In the genomic region with DNA sequence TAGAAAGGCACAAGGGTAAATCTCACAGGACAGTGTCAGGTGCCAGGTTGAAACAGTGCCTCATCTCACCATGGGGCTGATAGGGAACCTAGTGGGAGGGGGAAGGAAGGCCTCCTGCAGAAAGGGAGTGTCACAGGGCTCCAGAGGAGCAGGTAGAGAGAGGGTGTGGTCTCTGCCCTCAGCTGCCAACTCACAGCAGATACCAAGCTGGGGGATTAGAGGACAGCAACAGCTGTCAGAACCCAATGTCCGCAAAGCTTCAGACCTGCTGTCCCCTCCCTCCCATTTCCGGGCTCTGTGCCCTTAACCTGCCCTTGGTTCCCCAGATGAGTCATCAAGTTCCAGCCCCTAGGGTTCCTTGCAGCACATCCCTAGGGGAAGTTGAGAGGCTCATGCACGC, we compare ENCODE assay signal across 11 mouse cellular contexts. TPM values are rescaled to one million over a fixed set of nuclear protein-coding genes. Genes with fewer than 3 reads are reported as not detected.
DNase-seq lines count a peak whose midpoint lies in the region; ATAC-seq lines count a peak whose summit lies in the region.
"Had no signal": no experiment of that assay in that cellular context is flagged by ENCODE, and none has a peak within 500 bp of the region (broad histone marks: within the 10 kb centered on the region; RNA-seq: fewer than 3 reads in every experiment).

No protein-coding gene starts in this region.

- H3K27me3 ChIP-seq in hindbrain, embryonic 11.5 days (ENCODE audit: control insufficient read depth, insufficient read depth, low read length): no peaks in the 10 kb centered on the region
- H3K27me3 ChIP-seq: limb, embryonic 13.5 days had no signal

- H3K4me1 ChIP-seq in hindbrain, embryonic 11.5 days (replicated peaks; ENCODE audit: control insufficient read depth, insufficient read depth, low read length): no peaks in the 10 kb centered on the region; the same call in none of the 2 replicates
- H3K4me1 ChIP-seq: limb, embryonic 13.5 days had no signal

- H3K36me3 ChIP-seq in hindbrain, embryonic 11.5 days (ENCODE audit: control insufficient read depth, insufficient read depth, low read length): no peaks in the 10 kb centered on the region
- H3K36me3 ChIP-seq: limb, embryonic 13.5 days had no signal

- no peak overlapping the region for H3K27ac ChIP-seq in hindbrain, embryonic 11.5 days (ENCODE audit: low read depth, low read length)
- H3K27ac ChIP-seq: limb, embryonic 13.5 days had no signal

- H3K4me2 ChIP-seq in hindbrain, embryonic 11.5 days (replicated peaks; ENCODE audit: low read depth, low read length): no peak overlapping the region
- H3K4me2 ChIP-seq: limb, embryonic 13.5 days had no signal

- H3K9me3 ChIP-seq in hindbrain, embryonic 11.5 days (ENCODE audit: control insufficient read depth, low read length): no peaks in the 10 kb centered on the region

- no peak overlapping the region for H3K9ac ChIP-seq in hindbrain, embryonic 11.5 days (ENCODE audit: low read depth, low read length)
- H3K9ac ChIP-seq: limb, embryonic 13.5 days had no signal

- DNase-seq in heart, adult 11 months: peak; percentile 93
- no peak for DNase-seq in heart, postnatal 4 days
- peak; percentile 50 for DNase-seq in MN1 (ENCODE audit: low spot score)
- DNase-seq in hindbrain, embryonic 11.5 days (ENCODE audit: low spot score): no peak
- DNase-seq in urinary bladder, postnatal 10 days (ENCODE audit: low spot score): no peak
- no peak for DNase-seq in embryo, embryonic 9.5 days (ENCODE audit: extremely low spot score)

- WGBS in hindbrain, embryonic 11.5 days: 54% methylated on average over 3 of the region's 3 CpGs

- H3K4me3 ChIP-seq in hindbrain, embryonic 11.5 days (ENCODE audit: low read depth, low read length): no peak overlapping the region
- H3K4me3 ChIP-seq: limb, embryonic 13.5 days had no signal

- ATAC-seq in hematopoietic stem cell, adult 5-6 weeks (replicated peaks in 1 of 2; ENCODE audit: insufficient read depth in 1 of 2, low FRiP score in 2 of 2, low TSS enrichment in 1 of 2, low read depth in 1 of 2, poor library complexity in 2 of 2, severe bottlenecking in 2 of 2): peak; percentile 73 to 83
- ATAC-seq in monocyte, adult 5-6 weeks (replicated peaks; ENCODE audit: insufficient number of reproducible peaks, low FRiP score, low TSS enrichment, poor library complexity, severe bottlenecking): peak; percentile 57; the same call in 1 of the 2 replicates
- no peak for ATAC-seq in hindbrain, embryonic 11.5 days (ENCODE audit: low FRiP score)

RNA-seq across cellular contexts. Expression of a gene that starts 18.8 kb away (rescaled TPM):
- 10 to 100 TPM; 71.7 to 82.2 TPM for total RNA-seq in heart, postnatal 4 days (2021)
- 3.9 and 4.8 TPM in 2 replicates for total RNA-seq in hematopoietic stem cell, adult 5-6 weeks (2017)
- 2.8 to 3.6 TPM in 2 of 3 replicates, not detected in the other for total RNA-seq in monocyte, adult 5-6 weeks (2017)
- polyA plus RNA-seq in hindbrain, embryonic 11.5 days (2014; fragmentation: Nextera tagmentation; extraction: Ambion mirVana): not detected in 2 replicates
- polyA plus RNA-seq: embryonic facial prominence, embryonic 11.5 days; neural tube, embryonic 11.5 days had no signal

RNA-seq across cellular contexts. Expression of a gene that starts 31.5 kb away (rescaled TPM):
- total RNA-seq in heart, postnatal 4 days (2021): 10 to 100 TPM; 23.2 to 23.8 TPM
- 12.0 and 33.3 TPM in 2 replicates for total RNA-seq in hematopoietic stem cell, adult 5-6 weeks (2017)
- 863 to 2,060 TPM (median 1,763 TPM) in 3 replicates for total RNA-seq in monocyte, adult 5-6 weeks (2017)
- polyA plus RNA-seq in hindbrain, embryonic 11.5 days (2014; fragmentation: Nextera tagmentation; extraction: Ambion mirVana): 7.1 and 7.6 TPM in 2 replicates

RNA-seq across cellular contexts. Expression of a gene that starts 36.7 kb away (rescaled TPM):
- total RNA-seq in heart, postnatal 4 days (2021): 10 to 100 TPM; 16.7 to 19.5 TPM
- 8.7 and 16.0 TPM in 2 replicates for total RNA-seq in hematopoietic stem cell, adult 5-6 weeks (2017)
- total RNA-seq in monocyte, adult 5-6 weeks (2017): 160 to 201 TPM (median 188 TPM) in 3 replicates
- 2.4 and 2.6 TPM in 2 replicates for polyA plus RNA-seq in hindbrain, embryonic 11.5 days (2014; fragmentation: Nextera tagmentation; extraction: Ambion mirVana)

Comparison
In these comparisons a context has a peak if more than half of its experiments do, and no peak if none do; other contexts are left out.
1. DNase-seq: peak in heart, adult 11 months (single experiment) and MN1 (single experiment); none in heart, postnatal 4 days (single experiment), hindbrain, embryonic 11.5 days (single experiment), urinary bladder, postnatal 10 days (single experiment) and embryo, embryonic 9.5 days (single experiment).
2. RNA of a gene that starts 18.8 kb away (total RNA-seq): 71.7 to 82.2 TPM in heart, postnatal 4 days; 3.9 to 4.8 TPM in hematopoietic stem cell, adult 5-6 weeks and 2.8 to 3.6 TPM in monocyte, adult 5-6 weeks; every median in the first group is over 10 times any median in the second.
3. RNA of a gene that starts 31.5 kb away (total RNA-seq): 863 to 2,060 TPM in monocyte, adult 5-6 weeks; 23.2 to 23.8 TPM in heart, postnatal 4 days and 12.0 to 33.3 TPM in hematopoietic stem cell, adult 5-6 weeks; every median in the first group is over 10 times any median in the second.